Mouse (Mus musculus): ENCODE measurements around the gene Dnaic1. TPM values are rescaled to one million over a fixed set of nuclear protein-coding genes. Genes with fewer than 3 reads are reported as not detected.

Gene Dnaic1
- polyA plus RNA-seq, 1 experiment from 2014 or later: 1.5 TPM

DNA sequence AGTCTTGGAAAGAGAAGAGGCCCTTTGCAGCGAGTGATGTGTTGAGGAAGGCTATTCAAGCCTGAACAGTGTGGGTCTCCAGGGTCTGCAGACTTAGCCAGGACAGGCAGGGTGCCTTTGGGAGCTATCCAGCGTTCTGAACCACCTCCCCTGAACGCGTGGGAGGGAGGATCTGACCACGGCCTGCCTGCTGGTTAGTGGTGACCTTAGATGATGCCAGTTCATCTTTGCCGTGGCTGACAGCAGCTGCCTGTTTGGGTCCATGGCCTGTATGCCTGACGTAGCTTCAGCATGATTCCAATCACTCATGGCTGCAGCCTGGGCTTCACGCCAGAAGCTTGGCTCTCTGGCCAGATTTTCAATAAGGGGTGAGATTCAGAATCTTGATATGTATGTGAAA, 23.6 kb upstream of the Dnaic1 start:
- Histone ChIP-seq H3K4me2 (no peak overlapping the region), H3K9me3 (no peaks in the 10 kb centered on the region), H3K4me1 (peaks cover 12% of the 10 kb centered on the region), H3K36me3 (replicated peaks) (no peaks in the 10 kb centered on the region), H3K9ac (no peak overlapping the region), H3K4me3 (replicated peaks) (no peak overlapping the region), H3K27ac (no peak overlapping the region), H3K27me3 (no peaks in the 10 kb centered on the region)
- no peak for ATAC-seq (ENCODE audit: low FRiP score)
- WGBS: 24% methylated on average over 8 of the region's 8 CpGs

DNA sequence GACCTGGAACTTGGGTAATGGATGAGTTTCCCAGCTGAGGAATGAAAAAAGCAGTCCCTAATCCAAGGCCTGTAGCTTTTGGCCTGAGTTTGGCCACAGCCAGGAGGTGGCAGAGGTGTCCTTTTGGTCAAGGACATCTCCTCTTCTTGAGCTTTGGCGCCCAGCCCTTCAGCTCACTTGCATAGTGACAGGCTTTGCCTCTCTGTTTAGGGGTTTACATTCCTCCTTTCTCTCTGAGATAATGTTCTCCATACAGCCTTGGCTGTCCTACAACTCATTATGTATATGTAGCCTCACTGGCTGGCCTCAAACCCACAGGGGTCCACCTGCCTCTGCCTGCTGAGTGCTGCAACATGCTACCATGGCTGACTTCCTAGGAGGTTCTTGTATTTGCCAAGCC, 22.5 kb upstream of the Dnaic1 start:
- no peak overlapping the region for H3K4me2 ChIP-seq
- H3K9ac ChIP-seq: no peak overlapping the region
- ATAC-seq (ENCODE audit: low FRiP score): no peak
- no peak overlapping the region for H3K4me3 ChIP-seq (replicated peaks)
- 78% methylated on average over 1 of the region's 1 CpGs for WGBS
- H3K27me3 ChIP-seq: no peaks in the 10 kb centered on the region
- H3K9me3 ChIP-seq: no peaks in the 10 kb centered on the region
- no peaks in the 10 kb centered on the region for H3K36me3 ChIP-seq (replicated peaks)
- no peak overlapping the region for H3K27ac ChIP-seq
- peaks cover 12% of the 10 kb centered on the region for H3K4me1 ChIP-seq

DNA sequence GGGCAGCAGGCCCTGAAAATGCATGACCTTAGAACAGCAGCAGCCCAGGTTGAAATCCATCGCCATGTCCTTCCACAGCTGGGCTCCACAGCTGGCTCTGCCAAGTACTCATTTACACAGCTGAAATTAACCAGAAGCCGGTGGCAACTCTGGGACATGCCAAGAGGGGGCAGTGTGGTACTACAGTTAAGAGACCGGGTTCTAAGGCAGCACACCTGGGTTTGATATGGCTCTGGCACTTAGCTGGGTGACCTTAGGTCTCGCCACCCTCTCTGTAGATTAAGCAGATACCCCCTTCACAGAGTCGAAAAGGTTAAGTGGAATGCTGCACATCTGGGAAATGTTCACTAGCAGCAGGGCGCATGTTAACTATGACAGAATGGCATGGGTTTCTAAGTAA, 17.0 kb upstream of the Dnaic1 start:
- H3K4me3 ChIP-seq (replicated peaks): no peak overlapping the region
- H3K4me1 ChIP-seq: peaks cover 25% of the 10 kb centered on the region
- 39% methylated on average over 6 of the region's 6 CpGs for WGBS
- H3K27ac ChIP-seq: no peak overlapping the region
- H3K4me2 ChIP-seq: no peak overlapping the region
- ATAC-seq (ENCODE audit: low FRiP score): no peak
- H3K9me3 ChIP-seq: no peaks in the 10 kb centered on the region
- H3K27me3 ChIP-seq: no peaks in the 10 kb centered on the region
- H3K9ac ChIP-seq: no peak overlapping the region
- no peaks in the 10 kb centered on the region for H3K36me3 ChIP-seq (replicated peaks)

DNA sequence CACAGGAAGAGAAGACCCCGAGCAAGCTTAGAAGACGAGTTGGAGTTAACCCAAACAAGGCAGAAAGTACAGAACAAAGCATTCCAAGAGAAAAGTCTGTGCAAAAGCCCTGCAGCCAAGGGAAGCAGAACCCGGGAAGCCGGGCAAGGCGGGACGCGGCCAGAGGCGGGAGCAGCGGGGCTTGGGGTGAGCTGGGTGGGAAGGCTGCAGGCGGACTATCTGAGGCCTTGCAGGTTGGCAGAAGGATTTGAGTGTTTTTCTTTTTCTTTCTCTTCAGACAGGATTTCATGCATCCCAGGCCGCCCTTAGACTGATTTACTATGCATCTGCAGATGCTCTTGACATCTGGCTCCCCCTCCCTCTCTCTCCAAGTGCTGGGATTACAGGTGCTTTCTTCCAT, 16.5 kb upstream of the Dnaic1 start:
- no peak overlapping the region for H3K4me3 ChIP-seq (replicated peaks)
- no peak for ATAC-seq (ENCODE audit: low FRiP score)
- 72% methylated on average over 11 of the region's 11 CpGs for WGBS
- no peak overlapping the region for H3K9ac ChIP-seq
- 0 out of 2 replicates have a peak overlapping the region, but pooled peaks have one; percentile 9 for H3K27ac ChIP-seq
- no peaks in the 10 kb centered on the region for H3K9me3 ChIP-seq
- no peaks in the 10 kb centered on the region for H3K36me3 ChIP-seq (replicated peaks)
- H3K27me3 ChIP-seq: no peaks in the 10 kb centered on the region
- H3K4me2 ChIP-seq: no peak overlapping the region
- peaks cover 25% of the 10 kb centered on the region for H3K4me1 ChIP-seq

DNA sequence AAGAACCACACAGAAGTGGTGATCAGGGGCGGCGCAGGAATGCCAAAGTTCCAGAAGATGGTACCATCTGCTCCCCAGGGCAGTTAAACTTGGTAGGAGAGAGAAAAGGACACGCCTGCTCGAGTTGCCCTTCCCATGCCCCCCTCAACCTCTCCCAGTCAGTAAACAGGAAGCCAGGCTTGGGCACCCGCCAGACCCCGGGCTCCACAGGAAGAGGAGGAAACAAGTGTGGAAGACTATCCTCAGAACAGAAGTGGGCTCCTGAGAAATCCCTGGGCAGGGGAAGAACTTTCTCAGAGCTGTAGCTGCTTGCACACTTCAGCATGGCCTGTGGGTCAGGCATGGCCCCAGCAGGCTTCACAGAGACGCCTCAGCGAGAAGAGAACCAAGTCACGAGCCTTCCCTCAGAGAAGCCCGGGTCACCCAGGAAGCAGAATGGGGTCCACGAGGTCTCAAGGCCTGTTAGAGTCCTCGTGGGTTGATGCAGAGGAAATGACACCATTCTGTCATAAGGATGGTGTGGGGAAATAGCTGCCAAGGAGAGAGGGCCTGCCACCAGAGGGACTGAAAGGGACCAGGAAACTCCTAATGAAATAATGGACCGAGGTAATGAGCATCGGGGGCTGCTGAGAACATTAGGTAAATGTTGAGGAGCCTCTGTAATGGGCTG, 14.4 kb upstream of the Dnaic1 start:
- Histone ChIP-seq H3K9me3 (no peaks in the 10 kb centered on the region), H3K27ac (0 out of 2 replicates have a peak overlapping the region, but pooled peaks have one; percentile 38)
- no peak for ATAC-seq (ENCODE audit: low FRiP score)

DNA sequence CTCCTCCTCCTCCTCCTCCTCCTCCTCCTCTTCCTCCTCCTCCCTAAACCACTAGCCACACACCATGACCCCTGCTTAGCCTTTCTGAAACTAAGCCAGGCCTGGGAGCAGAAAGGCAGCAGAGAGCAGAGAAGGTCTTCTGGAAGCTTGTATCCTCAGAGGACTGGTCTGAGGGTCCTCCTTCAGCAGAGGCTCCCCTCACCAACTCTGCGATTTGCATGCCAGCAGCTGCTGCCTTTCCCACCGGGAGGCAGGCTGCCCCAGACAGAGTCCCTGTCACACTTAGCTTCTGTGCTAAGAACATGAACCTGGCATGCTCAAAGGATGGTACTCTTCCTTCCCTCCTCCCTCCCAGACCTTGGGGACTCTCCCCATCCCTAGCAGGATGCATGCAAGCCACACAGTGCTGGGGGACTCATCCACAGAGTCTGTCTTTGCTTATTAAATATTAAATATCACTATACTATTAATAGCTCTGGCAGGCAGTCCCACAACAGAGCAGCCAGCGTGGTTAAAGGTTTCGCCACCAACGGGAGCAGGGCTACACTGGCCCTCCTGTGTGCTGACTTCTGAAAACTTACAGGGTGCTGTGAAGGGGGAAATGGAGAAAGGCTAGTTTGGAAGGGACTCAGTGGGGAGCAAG, 13.1 kb upstream of the Dnaic1 start:
- H3K4me2 ChIP-seq: no peak overlapping the region
- no peaks in the 10 kb centered on the region for H3K9me3 ChIP-seq
- H3K27ac ChIP-seq: no peak overlapping the region
- H3K4me1 ChIP-seq: peaks cover 25% of the 10 kb centered on the region
- no peak overlapping the region for H3K9ac ChIP-seq
- WGBS: 67% methylated on average over 5 of the region's 5 CpGs
- H3K27me3 ChIP-seq: no peaks in the 10 kb centered on the region
- no peak overlapping the region for H3K4me3 ChIP-seq (replicated peaks)
- H3K36me3 ChIP-seq (replicated peaks): no peaks in the 10 kb centered on the region
- no peak for ATAC-seq (ENCODE audit: low FRiP score)

More for the DNA sequence above, 14.4 kb upstream of the Dnaic1 start:
- Histone ChIP-seq H3K27me3 (no peaks in the 10 kb centered on the region), H3K4me2 (no peak overlapping the region), H3K9ac (no peak overlapping the region), H3K36me3 (replicated peaks) (no peaks in the 10 kb centered on the region), H3K4me3 (replicated peaks) (no peak overlapping the region), H3K4me1 (peaks cover 25% of the 10 kb centered on the region)
- WGBS: 78% methylated on average over 14 of the region's 14 CpGs

DNA sequence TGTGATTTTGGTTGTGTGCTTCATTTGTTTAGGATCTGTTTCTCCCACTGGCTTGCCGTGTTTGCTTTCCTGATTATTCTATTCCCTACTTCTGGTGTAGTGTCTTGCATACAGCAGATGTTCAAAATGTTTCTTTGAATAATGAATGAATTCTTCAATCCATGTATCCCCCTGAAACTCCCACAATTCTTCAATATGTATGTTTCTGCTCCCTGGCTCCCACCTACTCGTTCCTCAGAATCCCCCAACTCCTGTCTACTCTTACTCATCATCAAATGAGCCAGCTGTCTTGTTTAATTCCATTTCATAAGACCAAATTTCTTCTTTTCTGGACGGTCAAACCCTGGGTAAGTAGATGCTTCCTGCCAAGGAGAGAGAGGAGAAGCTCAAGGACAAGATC, 12.5 kb upstream of the Dnaic1 start:
- no peaks in the 10 kb centered on the region for H3K27me3 ChIP-seq
- no peak for ATAC-seq (ENCODE audit: low FRiP score)
- no peaks in the 10 kb centered on the region for H3K9me3 ChIP-seq
- no peak overlapping the region for H3K9ac ChIP-seq
- 82% methylated on average over 3 of the region's 3 CpGs for WGBS
- no peaks in the 10 kb centered on the region for H3K36me3 ChIP-seq (replicated peaks)
- no peak overlapping the region for H3K4me3 ChIP-seq (replicated peaks)
- H3K27ac ChIP-seq: no peak overlapping the region
- peaks cover 25% of the 10 kb centered on the region for H3K4me1 ChIP-seq
- no peak overlapping the region for H3K4me2 ChIP-seq

DNA sequence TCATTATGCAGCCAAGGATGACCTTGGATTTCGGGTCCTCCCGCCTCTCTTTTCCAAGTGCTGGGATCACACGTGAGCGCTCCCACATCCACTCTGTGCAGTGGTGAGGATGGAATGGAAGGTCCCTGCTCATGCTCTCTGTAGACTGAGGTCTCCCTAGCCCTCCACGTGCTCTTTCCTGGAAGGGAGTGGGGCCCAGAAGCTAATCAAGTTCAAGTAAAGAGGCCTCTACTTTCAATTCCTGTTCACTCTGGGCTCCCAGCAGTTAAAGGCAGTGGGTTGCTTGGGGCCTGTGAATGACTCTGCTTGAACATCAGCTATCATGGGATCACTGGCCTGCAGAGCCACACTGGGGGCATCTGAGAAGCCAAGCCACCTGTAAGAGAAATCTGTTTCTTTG, 6.3 kb upstream of the Dnaic1 start:
- Histone ChIP-seq H3K9me3 (no peaks in the 10 kb centered on the region), H3K27ac (no peak overlapping the region), H3K27me3 (no peaks in the 10 kb centered on the region), H3K4me2 (no peak overlapping the region), H3K9ac (no peak overlapping the region), H3K4me3 (replicated peaks) (no peak overlapping the region), H3K36me3 (replicated peaks) (no peaks in the 10 kb centered on the region), H3K4me1 (peaks cover 25% of the 10 kb centered on the region)
- no peak for ATAC-seq (ENCODE audit: low FRiP score)
- WGBS: 91% methylated on average over 5 of the region's 5 CpGs

DNA sequence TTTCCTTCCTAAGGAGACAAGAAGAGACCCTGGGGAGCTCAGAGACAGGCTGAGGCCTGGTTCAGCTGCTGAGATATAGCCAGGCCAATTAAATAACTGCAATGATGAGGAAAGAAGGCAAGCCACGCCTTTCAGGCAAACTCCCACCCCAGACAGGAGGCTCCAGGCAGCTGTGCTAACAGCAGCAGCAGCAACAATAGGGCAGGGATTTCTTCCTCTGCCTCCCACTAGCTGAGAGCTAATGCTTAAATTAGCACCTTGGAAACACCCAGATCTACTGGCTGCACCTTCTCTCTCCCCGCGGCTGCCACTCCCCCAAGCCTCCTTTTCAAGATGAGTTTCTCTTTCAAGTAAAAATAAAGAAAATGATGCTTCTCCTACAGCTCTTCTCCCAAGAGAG, 3.5 kb upstream of the Dnaic1 start:
- Histone ChIP-seq H3K9me3 (no peaks in the 10 kb centered on the region), H3K27ac (0 out of 2 replicates have a peak overlapping the region, but pooled peaks have one; percentile 31), H3K36me3 (replicated peaks) (no peaks in the 10 kb centered on the region), H3K27me3 (peaks cover under 1% of the 10 kb centered on the region; the same call in 1 of the 2 replicates), H3K4me1 (peaks cover 39% of the 10 kb centered on the region), H3K9ac (no peak overlapping the region), H3K4me3 (replicated peaks) (no peak overlapping the region), H3K4me2 (0 out of 2 replicates have a peak overlapping the region, but pooled peaks have one; percentile 6)
- 8% methylated on average over 3 of the region's 3 CpGs for WGBS
- ATAC-seq (ENCODE audit: low FRiP score): no peak

DNA sequence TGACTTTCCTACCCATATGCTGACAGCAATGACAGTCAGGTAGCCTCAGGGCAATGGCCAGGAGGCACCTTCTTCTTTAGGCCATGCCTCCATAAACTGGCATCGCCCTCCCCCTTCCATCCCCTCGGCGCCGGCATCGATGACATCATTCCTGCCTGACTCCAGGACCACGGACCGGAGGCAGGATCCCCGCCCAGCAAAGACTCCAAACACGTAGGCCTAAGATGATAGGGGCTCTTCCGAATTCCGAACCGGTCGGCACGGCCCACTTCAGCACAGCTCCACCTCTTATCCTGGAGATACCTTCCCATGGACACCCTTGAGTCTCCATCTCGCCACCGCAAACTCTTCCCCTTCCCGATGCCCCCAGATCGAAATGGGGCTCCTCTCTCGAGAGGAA, 1.3 kb upstream of the Dnaic1 start:
- 2% methylated on average over 19 of the region's 19 CpGs for WGBS
- peak overlapping the region; percentile 66 for H3K4me2 ChIP-seq
- H3K9ac ChIP-seq: peak overlapping the region; percentile 89
- H3K4me3 ChIP-seq (replicated peaks): peak overlapping the region; percentile 83
- no peaks in the 10 kb centered on the region for H3K9me3 ChIP-seq
- peak overlapping the region; percentile 93 for H3K27ac ChIP-seq
- H3K4me1 ChIP-seq: peaks cover 39% of the 10 kb centered on the region
- H3K27me3 ChIP-seq: peaks cover 6% of the 10 kb centered on the region; the same call in 1 of the 2 replicates
- no peak for ATAC-seq (ENCODE audit: low FRiP score)
- no peaks in the 10 kb centered on the region for H3K36me3 ChIP-seq (replicated peaks)

DNA sequence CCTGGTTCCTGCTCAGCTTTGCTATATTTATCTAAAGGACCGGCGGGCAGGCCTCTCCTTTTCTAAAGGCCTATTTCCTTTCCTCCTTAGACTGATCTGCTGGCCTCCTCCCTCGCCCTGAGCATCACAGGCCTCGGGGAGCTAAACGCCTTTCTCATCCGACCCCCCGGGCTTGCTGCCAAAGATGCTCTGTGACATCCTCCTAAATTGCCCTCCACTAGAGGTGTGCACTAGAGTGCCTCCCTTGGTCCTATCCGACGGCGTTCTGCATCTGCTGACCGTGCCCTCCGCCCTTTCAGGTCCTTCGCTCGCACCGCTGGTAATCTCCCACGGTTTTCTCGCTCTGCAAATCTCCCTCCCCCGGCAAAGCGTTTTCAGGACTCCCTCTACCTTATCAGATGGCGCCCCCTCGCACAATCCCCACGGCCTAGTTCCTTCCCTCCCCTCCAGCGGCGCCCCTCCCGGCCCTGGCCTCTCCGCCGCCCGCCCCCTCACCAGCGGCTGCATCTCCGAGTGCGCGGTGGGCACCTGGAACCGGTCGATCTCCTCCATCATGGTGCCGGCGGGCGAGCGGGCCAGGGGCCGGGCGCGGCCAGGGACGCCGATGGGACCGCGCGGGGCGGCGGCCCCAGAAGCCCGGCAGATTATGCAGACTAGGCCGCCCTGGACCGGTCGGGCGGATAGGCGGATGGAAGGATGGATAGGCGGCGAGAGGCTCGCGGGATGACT, 729 bp upstream of the Dnaic1 start:
- Histone ChIP-seq H3K9ac (peak overlapping the region; percentile 89), H3K9me3 (no peaks in the 10 kb centered on the region), H3K4me1 (peaks cover 39% of the 10 kb centered on the region), H3K36me3 (replicated peaks) (no peaks in the 10 kb centered on the region), H3K4me2 (peak overlapping the region; percentile 66), H3K27ac (peak overlapping the region; percentile 93), H3K4me3 (replicated peaks) (peak overlapping the region; percentile 83), H3K27me3 (peaks cover 6% of the 10 kb centered on the region; the same call in 1 of the 2 replicates)
- peak; percentile 30 for ATAC-seq (ENCODE audit: low FRiP score)
- WGBS: under 1% methylated on average over 58 of the region's 58 CpGs

DNA sequence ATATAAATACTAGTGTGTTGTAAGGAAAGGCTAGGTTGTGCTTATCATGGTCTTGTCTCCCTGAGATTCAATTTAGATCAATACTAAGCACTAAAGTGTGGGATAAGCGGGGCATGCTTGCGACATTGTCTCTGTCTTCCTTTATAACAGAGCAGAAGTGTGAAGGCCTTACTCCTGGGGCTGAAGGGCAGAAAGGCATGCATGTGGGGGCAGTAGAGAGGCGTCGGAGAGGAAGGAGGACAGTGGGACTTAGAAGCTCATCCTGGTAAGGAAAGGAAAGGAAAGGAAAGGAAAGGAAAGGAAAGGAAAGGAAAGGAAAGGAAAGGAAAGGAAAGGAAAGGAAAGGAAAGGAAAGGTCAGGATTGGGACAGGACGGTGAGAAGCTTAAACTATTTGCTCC, 1.9 kb downstream of the Dnaic1 start:
- peaks cover 39% of the 10 kb centered on the region for H3K4me1 ChIP-seq
- H3K4me3 ChIP-seq (replicated peaks): no peak overlapping the region
- H3K9me3 ChIP-seq: no peaks in the 10 kb centered on the region
- H3K27ac ChIP-seq: no peak overlapping the region
- WGBS: 22% methylated on average over 5 of the region's 5 CpGs
- no peak overlapping the region for H3K4me2 ChIP-seq
- no peak overlapping the region for H3K9ac ChIP-seq
- no peaks in the 10 kb centered on the region for H3K36me3 ChIP-seq (replicated peaks)
- peaks cover 6% of the 10 kb centered on the region; the same call in 1 of the 2 replicates for H3K27me3 ChIP-seq
- ATAC-seq (ENCODE audit: low FRiP score): no peak
